Mouse (Mus musculus) skeletal muscle tissue, adult 2 months (tissue): ENCODE measurements around the gene Ubald1.
A peak's percentile ranks its signal among the peaks of the same experiment; 100 is the strongest.

Experiments
- DNase-seq: peaks from one replicate; pipeline ENCODE4 v3.0.0-alpha.2; 2012; ENCODE audit warnings: low read depth, low spot score

The Ubald1 gene

DNA sequence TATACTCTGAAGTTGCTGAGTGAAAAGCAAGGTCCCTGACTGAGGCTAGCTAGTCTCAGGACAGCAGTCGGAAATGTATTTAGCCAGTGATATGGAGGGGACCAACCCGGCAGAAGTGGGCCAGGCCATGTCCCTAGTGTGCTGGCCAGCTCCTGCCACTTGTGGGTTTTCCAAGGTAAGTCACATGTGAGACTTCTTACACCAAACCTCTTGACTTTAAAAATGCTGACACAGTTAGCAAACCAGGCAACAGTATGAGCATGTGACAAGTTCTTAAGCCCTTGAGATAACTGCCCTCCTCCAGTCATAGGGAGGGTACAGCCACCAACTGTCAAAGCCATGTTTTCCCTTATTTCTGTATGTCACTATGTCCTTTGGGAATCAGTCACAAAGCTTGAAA is 8.2 kb downstream of the Ubald1 start:
- no peak for DNase-seq

GRCm38 (mm10) chr16:4870490-4870889 is 9.6 kb downstream of the Ubald1 start:
- no peak for DNase-seq

DNA sequence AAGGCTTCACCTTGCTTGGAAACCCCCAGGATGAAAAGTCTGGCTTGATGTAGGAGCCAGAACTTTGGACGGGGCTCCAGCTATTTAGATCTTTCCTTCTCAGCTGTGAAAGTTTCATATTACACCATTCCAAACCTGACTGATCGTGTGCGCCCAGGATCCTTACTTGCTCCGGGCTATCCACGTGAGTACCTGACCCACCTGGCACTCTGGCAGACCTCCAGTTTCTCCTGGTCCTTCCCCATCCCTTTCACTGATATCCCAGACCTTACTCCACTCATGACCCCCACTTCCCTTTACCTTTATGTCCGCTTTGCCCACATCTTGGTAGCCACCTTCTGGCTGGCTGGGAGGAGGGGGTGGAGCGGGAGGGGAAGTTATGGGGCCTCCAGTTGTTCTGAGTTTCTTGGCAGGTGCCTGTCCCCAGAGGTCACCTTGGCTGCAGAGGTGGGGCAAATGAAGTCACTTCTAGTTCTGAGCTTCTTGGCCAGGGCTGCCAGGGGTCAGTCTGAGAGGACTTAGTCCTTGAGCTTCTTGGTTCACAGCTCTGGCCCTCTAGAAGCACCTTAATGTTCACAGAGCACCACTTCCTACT is 13.9 kb downstream of the Ubald1 start:
- DNase-seq: no peak

DNA sequence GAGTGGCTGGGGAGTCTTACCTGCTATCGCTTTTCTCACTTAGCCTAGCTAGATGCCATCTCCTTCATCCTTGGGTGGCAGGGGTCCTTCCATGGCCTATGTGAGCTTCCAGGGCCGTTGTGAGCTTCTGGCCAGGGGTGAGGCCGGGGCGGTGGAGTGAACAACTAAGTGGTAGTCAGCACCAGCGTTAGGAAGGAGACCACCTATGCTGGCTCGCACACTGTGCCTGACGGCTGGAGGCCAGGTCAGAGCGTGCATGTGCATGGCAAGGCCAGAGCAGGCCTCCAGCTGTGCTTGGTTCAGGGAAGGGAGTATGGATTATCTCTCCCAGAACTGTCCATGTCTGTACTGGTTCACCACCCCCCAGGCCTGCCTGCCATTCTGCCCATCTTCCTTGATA is 16.4 kb downstream of the Ubald1 start:
- no peak for DNase-seq

DNA sequence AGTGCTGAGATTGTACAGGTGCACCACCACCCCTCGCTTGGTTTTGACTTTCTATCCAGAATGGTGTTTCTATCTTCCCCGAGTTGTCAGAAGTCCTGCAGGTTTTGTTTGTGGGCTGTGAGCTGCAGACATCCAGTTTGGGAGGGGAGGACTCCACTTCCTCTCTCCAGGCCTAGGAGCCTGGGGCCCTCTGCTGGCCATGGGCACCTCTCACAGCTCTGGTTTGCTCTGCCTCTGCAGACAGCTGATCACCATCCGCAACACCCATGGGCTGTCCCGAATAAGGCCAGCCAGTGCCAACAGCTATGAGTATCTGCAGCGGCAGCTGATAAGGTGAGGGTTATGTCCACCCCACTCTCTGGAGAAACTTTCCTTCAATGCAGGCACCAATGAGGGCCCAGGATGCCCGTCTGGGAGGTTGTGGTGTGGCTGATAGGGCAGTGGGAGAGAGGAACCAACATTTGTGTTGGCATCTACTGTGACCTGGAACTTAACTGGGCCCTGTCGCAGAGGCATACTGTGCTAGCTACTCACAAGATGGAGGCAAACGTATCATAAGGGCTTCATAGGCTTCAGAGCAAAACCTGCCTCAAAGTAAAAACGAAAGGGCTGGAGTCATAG is 17.1 kb downstream of the Ubald1 start:
- DNase-seq: peak; percentile 63

DNA sequence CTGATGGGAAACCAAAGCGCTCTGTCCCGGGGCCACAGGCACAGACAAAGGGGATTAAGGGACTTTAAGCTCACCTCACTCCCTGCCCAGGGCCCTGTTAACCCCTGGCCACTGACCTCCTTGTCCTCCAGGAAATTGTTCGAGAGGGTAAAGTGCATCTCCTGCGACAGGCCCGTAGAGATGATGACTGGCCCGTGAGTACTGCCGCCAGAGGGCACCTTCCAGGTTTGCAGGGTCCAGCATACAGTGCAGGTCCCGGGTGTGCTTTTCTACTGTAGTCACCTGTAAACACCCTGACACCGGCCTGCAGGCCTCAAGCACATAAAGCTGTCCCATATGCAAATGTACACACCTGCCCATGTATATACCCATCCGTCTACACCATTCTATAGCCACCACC is 18.7 kb downstream of the Ubald1 start:
- no peak for DNase-seq

- DNase-seq: no peak
These were observed 25.0 kb downstream of the Ubald1 start for GRCm38 (mm10) chr16:4855046-4855650.

GRCm38 (mm10) chr16:4850938-4851628 is 29.0 kb downstream of the Ubald1 start:
- no peak for DNase-seq

GRCm38 (mm10) chr16:4850361-4850760 is 29.8 kb downstream of the Ubald1 start:
- DNase-seq: peak; percentile 66

DNA sequence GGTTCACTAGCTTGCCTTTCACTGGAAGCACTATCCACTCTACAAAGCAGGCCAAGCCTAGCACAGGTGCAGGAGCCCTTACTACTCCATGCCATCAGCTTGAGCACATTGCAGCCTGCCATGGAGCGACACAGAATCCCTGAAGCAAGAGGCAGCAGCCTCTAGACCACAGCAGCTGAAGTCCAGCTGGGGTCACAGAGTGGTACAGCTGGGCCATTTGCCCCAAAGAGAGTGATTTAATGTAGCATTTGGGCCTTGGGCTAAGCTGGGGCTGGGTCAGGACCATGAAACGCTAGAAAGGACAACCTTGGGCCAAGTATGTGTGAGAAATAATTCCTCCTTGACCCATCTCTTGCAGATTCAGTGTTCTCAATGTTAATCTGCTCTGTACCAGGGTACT is 32.0 kb downstream of the Ubald1 start:
- DNase-seq: no peak

DNA sequence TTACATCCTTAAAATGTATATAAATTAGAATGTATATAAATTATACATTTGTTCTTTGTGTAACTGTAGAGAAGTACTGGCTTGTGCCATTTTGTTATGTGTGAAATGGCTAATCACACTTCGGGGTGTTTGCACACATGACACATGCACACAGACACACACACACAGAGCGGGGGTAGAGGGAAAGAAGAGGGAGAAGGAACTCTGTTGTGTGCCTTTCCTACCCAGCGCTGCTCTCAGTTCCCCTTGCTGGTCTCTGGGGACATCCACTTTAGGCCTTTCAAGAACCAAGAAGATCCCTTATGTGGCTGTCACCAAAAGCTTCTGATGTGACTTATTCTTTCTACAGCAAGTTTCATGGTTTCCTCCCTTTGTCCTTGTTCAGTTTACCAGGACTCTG is 33.1 kb downstream of the Ubald1 start:
- no peak for DNase-seq

DNA sequence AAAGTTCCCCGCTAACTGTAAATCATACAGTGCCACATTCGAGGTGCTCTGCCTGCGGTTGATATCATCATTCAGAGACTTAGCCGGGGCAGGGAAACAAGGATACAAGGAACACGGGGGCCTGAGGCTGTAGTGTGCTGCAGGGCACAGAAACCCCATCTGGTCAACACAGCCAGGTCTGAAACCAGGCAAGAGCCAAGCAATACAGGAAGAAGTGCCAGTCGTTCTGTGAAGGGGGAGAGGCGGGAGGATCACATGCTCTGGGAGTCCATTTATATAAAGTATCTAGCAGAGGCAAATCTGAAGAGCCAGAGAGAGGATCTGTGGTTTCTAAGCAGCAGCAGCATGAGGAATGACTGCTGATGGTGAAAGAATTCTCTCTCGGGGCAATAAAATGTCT is 39.9 kb downstream of the Ubald1 start:
- no peak for DNase-seq

GRCm38 (mm10) chr16:4839552-4839951 is 40.6 kb downstream of the Ubald1 start:
- no peak for DNase-seq

- no peak for DNase-seq
These were observed 42.5 kb downstream of the Ubald1 start for GRCm38 (mm10) chr16:4837631-4838030.

DNA sequence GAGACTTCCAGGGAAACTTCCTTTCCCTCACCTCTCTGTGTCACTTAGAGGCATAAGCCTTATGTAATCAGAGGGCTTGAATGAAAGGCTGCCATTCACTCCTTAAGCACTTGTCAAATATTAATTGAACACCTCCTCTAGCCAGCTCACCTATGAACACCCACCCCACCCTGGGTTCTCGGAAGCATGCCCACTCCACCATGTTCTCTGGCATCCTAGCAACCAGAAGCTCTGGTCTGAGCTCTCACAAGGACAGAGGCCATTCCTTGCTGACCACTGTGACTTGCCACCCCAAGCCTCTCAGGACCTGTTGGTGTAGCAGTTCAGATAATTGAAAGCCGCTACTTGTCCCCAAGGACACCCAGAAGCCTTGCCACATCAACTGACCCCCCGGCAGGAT is 44.9 kb downstream of the Ubald1 start, which contains the start of gene 4930562C15Rik:
4930562C15Rik (plus strand) TSS at position 226 of the 400 bp plus-strand sequence.
- DNase-seq: no peak

DNA sequence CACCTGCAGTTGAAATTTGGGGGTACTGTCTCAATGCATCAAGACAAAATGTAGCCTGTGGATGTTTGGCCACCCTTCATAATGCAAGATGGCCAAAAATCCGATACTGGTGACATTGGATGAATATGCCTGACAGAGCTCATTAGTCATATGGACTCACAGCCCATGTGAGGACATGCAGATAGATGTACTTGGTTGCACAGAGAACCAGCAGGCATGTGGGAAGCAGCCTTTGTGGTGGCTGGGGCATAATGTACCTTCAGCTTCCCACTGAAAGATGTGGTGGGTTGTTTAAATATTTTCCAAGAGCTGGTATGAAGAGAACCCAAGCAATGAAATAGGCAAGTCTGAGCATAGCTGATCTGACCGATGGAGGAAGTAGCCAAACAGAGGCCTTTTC is 46.3 kb downstream of the Ubald1 start:
- DNase-seq: no peak

DNA sequence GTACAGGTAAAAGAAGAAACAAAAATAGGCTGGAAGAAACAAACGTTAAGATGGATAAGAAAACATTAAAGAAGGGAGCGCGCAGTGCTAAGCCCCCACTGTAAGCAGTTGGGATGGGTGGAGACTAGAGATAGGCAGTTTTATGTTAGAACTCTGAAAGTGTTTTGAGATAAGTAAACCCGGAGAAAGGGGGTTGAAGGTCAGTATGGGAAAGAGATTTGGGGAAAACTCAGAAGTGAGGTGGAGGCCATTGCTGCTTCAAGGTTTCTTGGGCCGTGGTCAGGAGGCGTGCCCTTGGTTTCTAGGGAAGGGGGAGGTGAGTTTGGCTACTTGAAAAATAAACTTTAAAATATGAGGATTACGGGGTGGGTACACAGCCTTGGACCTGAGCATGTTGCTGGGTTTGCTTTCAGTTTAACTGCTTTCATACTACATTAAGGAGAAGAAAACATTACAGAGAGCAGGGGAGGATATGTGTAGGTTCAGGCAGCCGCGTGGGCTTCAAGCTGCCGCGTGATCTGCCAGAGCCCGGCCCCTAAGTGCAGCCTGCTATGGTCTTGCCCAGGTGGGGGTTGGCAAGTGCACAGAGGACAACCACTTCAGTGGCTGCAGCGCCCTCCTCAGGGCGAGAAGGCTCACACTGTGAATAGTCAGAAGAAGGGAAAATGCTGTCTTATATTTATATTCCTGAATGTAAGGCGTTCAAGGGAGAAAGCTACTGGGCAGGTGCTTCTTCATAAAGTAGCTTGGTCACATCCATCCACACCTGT is 48.3 kb downstream of the Ubald1 start:
- DNase-seq: no peak

GRCm38 (mm10) chr16:4829271-4829900 is 50.7 kb downstream of the Ubald1 start:
- DNase-seq: no peak

- no peak for DNase-seq
These were observed 52.5 kb downstream of the Ubald1 start for GRCm38 (mm10) chr16:4827639-4828038.
